In the genomic region with DNA sequence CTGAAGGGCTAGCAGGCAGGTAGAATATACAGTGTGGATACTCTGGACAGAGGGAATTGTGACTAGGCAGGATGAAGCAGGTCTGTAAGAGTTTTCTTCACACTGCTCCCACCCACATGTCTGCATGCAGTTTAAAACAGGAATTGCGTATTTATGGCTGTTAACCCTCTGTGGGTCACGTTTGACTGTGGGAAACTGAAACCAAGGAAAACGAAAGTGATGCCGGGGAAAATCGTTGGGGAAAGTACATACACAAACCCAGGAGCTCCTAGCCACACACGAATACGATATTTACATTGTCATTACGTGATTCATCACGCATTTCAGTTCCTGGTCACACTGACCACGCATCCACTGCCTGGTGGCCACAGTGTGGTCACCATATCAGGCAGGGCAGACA, we compare ENCODE assay signal across 26 mouse cellular contexts.
DNase-seq lines count a peak whose midpoint lies in the region; ATAC-seq and TF ChIP-seq lines count a peak whose summit lies in the region.
"Had no signal": no experiment of that assay in that cellular context is flagged by ENCODE, and none has a peak within 500 bp of the region (broad histone marks: within the 10 kb centered on the region; RNA-seq: fewer than 3 reads in every experiment).

No protein-coding gene starts in this region.

- no peak overlapping the region for H3K9ac ChIP-seq in hindbrain, embryonic 13.5 days
- H3K9ac ChIP-seq: embryonic facial prominence, embryonic 15.5 days; heart, embryonic 12.5 days; hindbrain, embryonic 12.5 days; liver, embryonic 13.5 days; neural tube, embryonic 12.5 days had no signal

- no peak overlapping the region for H3K27ac ChIP-seq in gastrocnemius, adult 2 months
- no peak overlapping the region for H3K27ac ChIP-seq in hindbrain, embryonic 13.5 days
- H3K27ac ChIP-seq: embryonic facial prominence, embryonic 15.5 days; hindbrain, embryonic 12.5 days; liver, embryonic 13.5 days; neural tube, embryonic 12.5 days had no signal

- WGBS in hindbrain, embryonic 13.5 days: 84% methylated on average over 10 of the region's 10 CpGs

- H3K4me2 ChIP-seq in hindbrain, embryonic 13.5 days: no peak overlapping the region
- H3K4me2 ChIP-seq: embryonic facial prominence, embryonic 15.5 days; heart, embryonic 12.5 days; hindbrain, embryonic 12.5 days; liver, embryonic 13.5 days; midbrain, embryonic 11.5 days; neural tube, embryonic 12.5 days had no signal

- peaks cover 100% of the 10 kb centered on the region for H3K79me2 ChIP-seq in C2C12 (ENCODE audit: control insufficient read depth, insufficient read depth)

- H3K27me3 ChIP-seq in C2C12 (ENCODE audit: control insufficient read depth, insufficient read depth, insufficient read length): no peaks in the 10 kb centered on the region
- no peaks in the 10 kb centered on the region for H3K27me3 ChIP-seq in hindbrain, embryonic 13.5 days
- H3K27me3 ChIP-seq: embryonic facial prominence, embryonic 15.5 days; heart, embryonic 12.5 days; hindbrain, embryonic 12.5 days; liver, embryonic 13.5 days; neural tube, embryonic 12.5 days had no signal

- DNase-seq in gastrocnemius, adult 2 months: no peak
- no peak for DNase-seq in gastrocnemius, postnatal 10 days
- DNase-seq in testis, postnatal 14 days (ENCODE audit: low spot score): no peak
- no peak for DNase-seq in adrenal gland, adult 8-10 months
- DNase-seq: cerebellum, adult 11-12 months; cerebellum, postnatal 14 days; embryo, embryonic 11 days; heart, adult 11 months; heart, postnatal 14 days; kidney, adult 11 months; kidney, postnatal 14 days; left cerebral cortex, postnatal 4 days; liver, embryonic 13.5 days; lung, postnatal 10 days; thymus, adult 18-20 months; thymus, postnatal 4 days had no signal

- no peak for TF ChIP-seq CTCF in gastrocnemius, adult 2 months (IDR thresholded peaks at IDR 0.05)
- no peak for TF ChIP-seq CTCF in C2C12 (IDR thresholded peaks at IDR 0.05; ENCODE audit: control insufficient read depth, insufficient read depth, insufficient read length)

- peak overlapping the region; percentile 41 for H3K4me3 ChIP-seq in gastrocnemius, adult 2 months
- H3K4me3 ChIP-seq in C2C12 (ENCODE audit: insufficient read depth, poor library complexity, severe bottlenecking): no peak overlapping the region
- H3K4me3 ChIP-seq in hindbrain, embryonic 13.5 days: no peak overlapping the region
- H3K4me3 ChIP-seq: embryonic facial prominence, embryonic 15.5 days; heart, embryonic 12.5 days; hindbrain, embryonic 12.5 days; liver, embryonic 13.5 days; neural tube, embryonic 12.5 days had no signal

- ATAC-seq in granulocyte monocyte progenitor cell, adult 5-6 weeks (replicated peaks; ENCODE audit: poor library complexity, severe bottlenecking): peak; percentile 68
- ATAC-seq in megakaryocyte progenitor cell, adult 5-6 weeks (replicated peaks; ENCODE audit: poor library complexity): peak; percentile 47
- no peak for ATAC-seq in hindbrain, embryonic 13.5 days (ENCODE audit: low FRiP score)
- ATAC-seq: forebrain, embryonic 16.5 days had no signal

- H3K9me3 ChIP-seq in hindbrain, embryonic 13.5 days: no peaks in the 10 kb centered on the region
- H3K9me3 ChIP-seq: embryonic facial prominence, embryonic 15.5 days; heart, embryonic 12.5 days; hindbrain, embryonic 12.5 days; liver, embryonic 13.5 days; neural tube, embryonic 12.5 days had no signal

- peaks cover 95% of the 10 kb centered on the region for H3K79me3 ChIP-seq in C2C12 (ENCODE audit: low read depth)

- intact Hi-C loops in gastrocnemius, adult 2 months (cut with DNase I): no loop called here

- H3ac ChIP-seq in C2C12 (ENCODE audit: control insufficient read depth, insufficient read length, low read depth): peak overlapping the region; percentile 10

- H3K36me3 ChIP-seq in C2C12 (ENCODE audit: control insufficient read depth, insufficient read depth): peaks cover 30% of the 10 kb centered on the region
- H3K36me3 ChIP-seq in hindbrain, embryonic 13.5 days: no peaks in the 10 kb centered on the region
- H3K36me3 ChIP-seq: embryonic facial prominence, embryonic 15.5 days; heart, embryonic 12.5 days; hindbrain, embryonic 12.5 days; liver, embryonic 13.5 days; neural tube, embryonic 12.5 days had no signal

- H3K4me1 ChIP-seq in hindbrain, embryonic 13.5 days (replicated peaks): peaks cover 5% of the 10 kb centered on the region; the same call in 1 of the 2 replicates
- H3K4me1 ChIP-seq: embryonic facial prominence, embryonic 15.5 days; neural tube, embryonic 12.5 days had no signal

TF ChIP-seq in C2C12, 6 proteins besides CTCF, POLR2A, EP300 and RAD21:
- TF ChIP-seq MYOD1 (IDR thresholded peaks at IDR 0.05; ENCODE audit: control insufficient read depth, insufficient read length, low read depth): no peak
- TF ChIP-seq CEBPB (IDR thresholded peaks at IDR 0.05; ENCODE audit: low read depth): no peak
- no peak for TF ChIP-seq FOSL1 (IDR thresholded peaks at IDR 0.05; ENCODE audit: insufficient read depth, low read length, poor library complexity, severe bottlenecking)
- no peak for TF ChIP-seq MYOG (IDR thresholded peaks at IDR 0.05; ENCODE audit: control insufficient read depth, extremely low read depth, insufficient read length)
